Mouse (Mus musculus): ENCODE data around the gene Calu. TPM values are rescaled to one million over a fixed set of nuclear protein-coding genes. Genes with fewer than 3 reads are reported as not detected.

Gene Calu
- 162 and 170 TPM in 2 replicates for polyA plus RNA-seq (2015; fragmentation: Nextera tagmentation; extraction: Ambion mirVana)

- WGBS: under 1% methylated on average over 55 of the region's 55 CpGs
- Histone ChIP-seq H3K4me1 (peaks cover 31% of the 10 kb centered on the region), H3K9ac (replicated peaks) (peak within 1 kb of the TSS; percentile 68), H3K27me3 (no peaks in the 10 kb centered on the region), H3K36me3 (no peaks in the 10 kb centered on the region), H3K27ac (replicated peaks) (peak within 1 kb of the TSS; percentile 83), H3K4me2 (replicated peaks) (peak within 1 kb of the TSS; percentile 75), H3K4me3 (peak within 1 kb of the TSS; percentile 62), H3K9me3 (no peaks in the 10 kb centered on the region)
- ATAC-seq (replicated peaks): peak; percentile 99
Observed at GRCm38 (mm10) chr6:29347665-29348370, at the start of gene Calu. TSS of gene Calu (plus strand) at chr6:29348069.

GRCm38 (mm10) chr6:29299112-29299511 is 48.8 kb upstream of the Calu start:
- no peak overlapping the region for H3K9ac ChIP-seq (replicated peaks)
- 81% methylated on average over 2 of the region's 2 CpGs for WGBS
- no peak for ATAC-seq (replicated peaks)

GRCm38 (mm10) chr6:29303251-29303650 is 44.6 kb upstream of the Calu start:
- Histone ChIP-seq H3K27ac (replicated peaks) (no peak overlapping the region), H3K36me3 (no peaks in the 10 kb centered on the region), H3K4me2 (replicated peaks) (no peak overlapping the region), H3K4me3 (no peak overlapping the region), H3K4me1 (no peaks in the 10 kb centered on the region), H3K9ac (replicated peaks) (no peak overlapping the region), H3K9me3 (no peaks in the 10 kb centered on the region), H3K27me3 (no peaks in the 10 kb centered on the region)
- no peak; the same call in 1 of the 2 replicates for ATAC-seq (replicated peaks)

More at GRCm38 (mm10) chr6:29299112-29299511, 48.8 kb upstream of the Calu start:
- H3K4me1 ChIP-seq: no peaks in the 10 kb centered on the region
- H3K4me2 ChIP-seq (replicated peaks): no peak overlapping the region
- no peaks in the 10 kb centered on the region for H3K36me3 ChIP-seq
- H3K4me3 ChIP-seq: no peak overlapping the region
- H3K9me3 ChIP-seq: no peaks in the 10 kb centered on the region
- H3K27ac ChIP-seq (replicated peaks): no peak overlapping the region
- H3K27me3 ChIP-seq: no peaks in the 10 kb centered on the region

GRCm38 (mm10) chr6:29303726-29304125 is 44.1 kb upstream of the Calu start:
- Histone ChIP-seq H3K36me3 (no peaks in the 10 kb centered on the region), H3K27me3 (no peaks in the 10 kb centered on the region), H3K4me2 (replicated peaks) (no peak overlapping the region), H3K4me1 (no peaks in the 10 kb centered on the region), H3K9ac (replicated peaks) (no peak overlapping the region), H3K9me3 (no peaks in the 10 kb centered on the region), H3K4me3 (no peak overlapping the region), H3K27ac (replicated peaks) (no peak overlapping the region)
- no peak for ATAC-seq (replicated peaks)
- 58% methylated on average over 5 of the region's 5 CpGs for WGBS

- H3K36me3 ChIP-seq: no peaks in the 10 kb centered on the region
- no peak for ATAC-seq (replicated peaks)
- no peaks in the 10 kb centered on the region for H3K4me1 ChIP-seq
- H3K27me3 ChIP-seq: no peaks in the 10 kb centered on the region
- H3K9me3 ChIP-seq: no peaks in the 10 kb centered on the region
- no peak overlapping the region for H3K4me3 ChIP-seq
- WGBS: 93% methylated on average over 4 of the region's 4 CpGs
- no peak overlapping the region for H3K27ac ChIP-seq (replicated peaks)
- H3K4me2 ChIP-seq (replicated peaks): no peak overlapping the region
- no peak overlapping the region for H3K9ac ChIP-seq (replicated peaks)
Observed at GRCm38 (mm10) chr6:29305462-29305861, 42.4 kb upstream of the Calu start.

- Histone ChIP-seq H3K4me1 (no peaks in the 10 kb centered on the region), H3K27ac (replicated peaks) (no peak overlapping the region), H3K9me3 (no peaks in the 10 kb centered on the region), H3K4me2 (replicated peaks) (no peak overlapping the region), H3K4me3 (no peak overlapping the region), H3K27me3 (no peaks in the 10 kb centered on the region), H3K9ac (replicated peaks) (no peak overlapping the region), H3K36me3 (no peaks in the 10 kb centered on the region)
- WGBS: 89% methylated on average over 16 of the region's 16 CpGs
- ATAC-seq (replicated peaks): no peak
Observed at GRCm38 (mm10) chr6:29308846-29309605, 38.8 kb upstream of the Calu start.

- no peak overlapping the region for H3K27ac ChIP-seq (replicated peaks)
- no peaks in the 10 kb centered on the region for H3K36me3 ChIP-seq
Observed at GRCm38 (mm10) chr6:29313690-29314202, 34.1 kb upstream of the Calu start.

GRCm38 (mm10) chr6:29317286-29317685 is 30.6 kb upstream of the Calu start:
- Histone ChIP-seq H3K9ac (replicated peaks) (no peak overlapping the region), H3K27ac (replicated peaks) (no peak overlapping the region), H3K4me3 (no peak overlapping the region), H3K9me3 (no peaks in the 10 kb centered on the region), H3K4me2 (replicated peaks) (no peak overlapping the region), H3K4me1 (no peaks in the 10 kb centered on the region), H3K27me3 (no peaks in the 10 kb centered on the region), H3K36me3 (no peaks in the 10 kb centered on the region)
- WGBS: 75% methylated on average over 2 of the region's 2 CpGs
- ATAC-seq (replicated peaks): no peak

More at GRCm38 (mm10) chr6:29313690-29314202, 34.1 kb upstream of the Calu start:
- ATAC-seq (replicated peaks): no peak
- no peaks in the 10 kb centered on the region for H3K9me3 ChIP-seq
- no peak overlapping the region for H3K9ac ChIP-seq (replicated peaks)
- H3K4me3 ChIP-seq: no peak overlapping the region
- 73% methylated on average over 14 of the region's 14 CpGs for WGBS
- no peaks in the 10 kb centered on the region for H3K27me3 ChIP-seq
- H3K4me1 ChIP-seq: no peaks in the 10 kb centered on the region
- no peak overlapping the region for H3K4me2 ChIP-seq (replicated peaks)

- 65% methylated on average over 3 of the region's 3 CpGs for WGBS
Observed at GRCm38 (mm10) chr6:29317941-29318340, 29.9 kb upstream of the Calu start.

GRCm38 (mm10) chr6:29318879-29319278 is 29.0 kb upstream of the Calu start, which contains the start of gene Fam71f1:
TSS of gene Fam71f1 (plus strand) at chr6:29319140.
- Histone ChIP-seq H3K4me2 (replicated peaks) (no peak within 1 kb of the TSS), H3K9ac (replicated peaks) (no peak within 1 kb of the TSS), H3K27ac (replicated peaks) (no peak within 1 kb of the TSS), H3K4me1 (no peaks in the 10 kb centered on the region), H3K9me3 (no peaks in the 10 kb centered on the region), H3K4me3 (no peak within 1 kb of the TSS), H3K36me3 (no peaks in the 10 kb centered on the region), H3K27me3 (no peaks in the 10 kb centered on the region)
- WGBS: 73% methylated on average over 5 of the region's 5 CpGs
- no peak for ATAC-seq (replicated peaks)

More at GRCm38 (mm10) chr6:29317941-29318340, 29.9 kb upstream of the Calu start:
- Histone ChIP-seq H3K36me3 (no peaks in the 10 kb centered on the region), H3K4me1 (no peaks in the 10 kb centered on the region), H3K27me3 (no peaks in the 10 kb centered on the region), H3K4me2 (replicated peaks) (no peak overlapping the region), H3K27ac (replicated peaks) (no peak overlapping the region), H3K9me3 (no peaks in the 10 kb centered on the region), H3K9ac (replicated peaks) (no peak overlapping the region), H3K4me3 (no peak overlapping the region)
- no peak for ATAC-seq (replicated peaks)

GRCm38 (mm10) chr6:29321586-29321985 is 26.3 kb upstream of the Calu start:
- no peak overlapping the region for H3K27ac ChIP-seq (replicated peaks)
- no peaks in the 10 kb centered on the region for H3K9me3 ChIP-seq
- no peak overlapping the region for H3K9ac ChIP-seq (replicated peaks)
- WGBS: 85% methylated on average over 6 of the region's 6 CpGs
- H3K27me3 ChIP-seq: no peaks in the 10 kb centered on the region
- no peak for ATAC-seq (replicated peaks)
- no peaks in the 10 kb centered on the region for H3K4me1 ChIP-seq
- no peak overlapping the region for H3K4me3 ChIP-seq
- no peak overlapping the region for H3K4me2 ChIP-seq (replicated peaks)
- H3K36me3 ChIP-seq: no peaks in the 10 kb centered on the region

- H3K36me3 ChIP-seq: no peaks in the 10 kb centered on the region
- H3K9ac ChIP-seq (replicated peaks): no peak overlapping the region
- no peak for ATAC-seq (replicated peaks)
- H3K9me3 ChIP-seq: no peaks in the 10 kb centered on the region
- H3K4me1 ChIP-seq: no peaks in the 10 kb centered on the region
- WGBS: 91% methylated on average over 7 of the region's 7 CpGs
- H3K4me3 ChIP-seq: no peak overlapping the region
- H3K27me3 ChIP-seq: no peaks in the 10 kb centered on the region
- H3K27ac ChIP-seq (replicated peaks): no peak overlapping the region
- H3K4me2 ChIP-seq (replicated peaks): no peak overlapping the region
Observed at GRCm38 (mm10) chr6:29322147-29322546, 25.7 kb upstream of the Calu start.
